Mouse (Mus musculus) large intestine, adult 2 months (tissue): Measurements from ENCODE around the gene Heatr9. TPM values are rescaled to one million over a fixed set of nuclear protein-coding genes. Genes with fewer than 3 reads are reported as not detected.
"Not testable (repeated sequence)": the region's sequence is repeated elsewhere in the genome, so short reads cannot be mapped to it uniquely, and the experiment has no call there.

Source experiments
- DNase-seq: peaks from one replicate; pipeline ENCODE4 v3.0.0-alpha.2; 2012; ENCODE audit warnings: low read depth, low spot score
- WGBS: fragments of 180-500 bp; shearing (Covaris S2); methylation state at CpG from one replicate; pipeline ENCODE4 v1.1.7; 2018; 5-methylcytosine and 5-hydroxymethylcytosine counted together
- polyA plus RNA-seq: library from polyadenylated mRNA; depleted of rRNA; stranded (reverse); fragments of >200 nt; gene quantifications from 2 replicates; pipeline ENCODE4 v1.2.3, GENCODE M21; 2012; rRNA removed

The Heatr9 gene
- polyA plus RNA-seq = 0.04 and 0.05 TPM in 2 replicates

GRCm38 (mm10) chr11:83522075-83522474 is at the start of gene Heatr9:
Heatr9 (minus strand) TSS chr11:83522175.
- no peak for DNase-seq
- 89% methylated on average over 3 of the region's 3 CpGs for WGBS

GRCm38 (mm10) chr11:83570189-83570588 is 48.2 kb upstream of the Heatr9 start:
- 24% methylated on average over 2 of the region's 2 CpGs for WGBS
- no peak for DNase-seq

- 94% methylated on average over 7 of the region's 7 CpGs for WGBS
- no peak for DNase-seq
Observed at GRCm38 (mm10) chr11:83569249-83569648, 47.3 kb upstream of the Heatr9 start.

- WGBS = 89% methylated on average over 3 of the region's 3 CpGs
- DNase-seq = no peak
Observed at GRCm38 (mm10) chr11:83568786-83569185, 46.8 kb upstream of the Heatr9 start.

- 93% methylated on average over 9 of the region's 9 CpGs for WGBS
- no peak for DNase-seq
Observed at GRCm38 (mm10) chr11:83568061-83568460, 46.1 kb upstream of the Heatr9 start.

- no peak for DNase-seq
- WGBS = 79% methylated on average over 7 of the region's 7 CpGs
Observed at GRCm38 (mm10) chr11:83567311-83567710, 45.3 kb upstream of the Heatr9 start.

GRCm38 (mm10) chr11:83566617-83567016 is 44.6 kb upstream of the Heatr9 start:
- no peak for DNase-seq

- 40% methylated on average over 2 of the region's 2 CpGs for WGBS
- no peak for DNase-seq
Observed at GRCm38 (mm10) chr11:83563754-83564153, 41.8 kb upstream of the Heatr9 start.

GRCm38 (mm10) chr11:83562311-83562887 is 40.4 kb upstream of the Heatr9 start:
- no peak for DNase-seq
- WGBS = 60% methylated on average over 6 of the region's 6 CpGs

- no peak for DNase-seq
- WGBS = 76% methylated on average over 6 of the region's 6 CpGs
Observed at GRCm38 (mm10) chr11:83560405-83560804, 38.4 kb upstream of the Heatr9 start.

GRCm38 (mm10) chr11:83557074-83557473 is 35.1 kb upstream of the Heatr9 start:
- no peak for DNase-seq

GRCm38 (mm10) chr11:83556085-83556781 is 34.3 kb upstream of the Heatr9 start:
- peak; percentile 67 for DNase-seq
- WGBS = 23% methylated on average over 8 of the region's 8 CpGs

More at GRCm38 (mm10) chr11:83557074-83557473, 35.1 kb upstream of the Heatr9 start:
- WGBS = 79% methylated on average over 10 of the region's 10 CpGs

- DNase-seq = no peak
- WGBS = 37% methylated on average over 5 of the region's 5 CpGs
Observed at GRCm38 (mm10) chr11:83551668-83552067, 29.7 kb upstream of the Heatr9 start.

- not testable (repeated sequence) for DNase-seq
- WGBS = 84% methylated on average over 7 of the region's 7 CpGs
Observed at GRCm38 (mm10) chr11:83551037-83551436, 29.1 kb upstream of the Heatr9 start.

- DNase-seq = no peak
- 72% methylated on average over 5 of the region's 5 CpGs for WGBS
Observed at GRCm38 (mm10) chr11:83550186-83550632, 28.2 kb upstream of the Heatr9 start.

GRCm38 (mm10) chr11:83544214-83544613 is 22.2 kb upstream of the Heatr9 start:
- no peak for DNase-seq
- 55% methylated on average over 3 of the region's 3 CpGs for WGBS

GRCm38 (mm10) chr11:83541415-83541814 is 19.4 kb upstream of the Heatr9 start:
- DNase-seq = no peak
- 91% methylated on average over 3 of the region's 3 CpGs for WGBS

- no peak for DNase-seq
Observed at GRCm38 (mm10) chr11:83540931-83541330, 19.0 kb upstream of the Heatr9 start.

GRCm38 (mm10) chr11:83538705-83539314 is 16.8 kb upstream of the Heatr9 start:
- DNase-seq = no peak
- 60% methylated on average over 3 of the region's 3 CpGs for WGBS

More at GRCm38 (mm10) chr11:83540931-83541330, 19.0 kb upstream of the Heatr9 start:
- WGBS = 88% methylated on average over 2 of the region's 2 CpGs

GRCm38 (mm10) chr11:83536831-83537230 is 14.9 kb upstream of the Heatr9 start:
- WGBS = 65% methylated on average over 3 of the region's 3 CpGs
- DNase-seq = no peak
